Mouse (Mus musculus) limb, embryonic 14.5 days (tissue): Measurements from ENCODE around the gene 4930470P17Rik. TPM values are rescaled to one million over a fixed set of nuclear protein-coding genes. Genes with fewer than 3 reads are reported as not detected.

Experiments used
- ATAC-seq: fragments of 200-750 bp; cut with Nextera tagmentation; 2 replicates; pipeline ENCODE4 v1.8.0; 2017; ENCODE audit warnings: low read depth, moderate number of reproducible peaks, moderate TSS enrichment; ENCODE audit not compliant: low FRiP score
- DNase-seq: peaks from one replicate; pipeline ENCODE4 v3.0.0-alpha.2; 2015; ENCODE audit warnings: low spot score
- H3K27ac ChIP-seq: fragments of 300-500 bp; sonication (generic); replicated peaks from 2 replicates; pipeline ENCODE4 v1.5.1; 2014; ENCODE audit warnings: low read depth, mild to moderate bottlenecking, low read length, moderate library complexity, mixed read lengths
- H3K27me3 ChIP-seq: fragments of 300-500 bp; sonication (generic); 2 replicates; pipeline ENCODE4 v1.6.1; 2014; ENCODE audit warnings: low read length, mixed read lengths; ENCODE audit not compliant: control insufficient read depth, insufficient read depth
- H3K36me3 ChIP-seq: fragments of 300-500 bp; sonication (generic); 2 replicates; pipeline ENCODE4 v1.6.1; 2014; ENCODE audit warnings: mild to moderate bottlenecking, low read length, moderate library complexity, mixed read lengths; ENCODE audit not compliant: control insufficient read depth, insufficient read depth
- H3K4me1 ChIP-seq: fragments of 300-500 bp; sonication (generic); 2 replicates; pipeline ENCODE4 v1.6.1; 2014; ENCODE audit warnings: antibody characterized with exemption, low read length, mixed read lengths; ENCODE audit not compliant: control insufficient read depth, insufficient read depth
- H3K4me2 ChIP-seq: fragments of 300-500 bp; sonication (generic); replicated peaks from 2 replicates; pipeline ENCODE4 v1.6.1; 2014; ENCODE audit warnings: low read depth, mild to moderate bottlenecking, low read length, moderate library complexity; ENCODE audit not compliant: severe bottlenecking
- H3K4me3 ChIP-seq: fragments of 300-500 bp; sonication (generic); replicated peaks from 2 replicates; pipeline ENCODE4 v1.5.1; 2014; ENCODE audit warnings: low read length
- H3K9ac ChIP-seq: fragments of 300-500 bp; sonication (generic); 2 replicates; pipeline ENCODE4 v1.6.1; 2014; ENCODE audit warnings: mild to moderate bottlenecking, low read depth, low read length, moderate library complexity; ENCODE audit not compliant: severe bottlenecking
- H3K9me3 ChIP-seq: fragments of 300-500 bp; sonication (generic); 2 replicates; pipeline ENCODE4 v1.6.1; 2016; ENCODE audit warnings: low read length; ENCODE audit not compliant: control insufficient read depth
- POLR2A ChIP-seq: fragments of 200-500 bp; IDR thresholded peaks from 2 replicates; pipeline ENCODE4 v1.8.0; 2012; ENCODE audit warnings: inconsistent platforms, mild to moderate bottlenecking, moderate library complexity, borderline replicate concordance; ENCODE audit not compliant: insufficient read depth, insufficient read length; ENCODE audit errors: extremely low read depth
- WGBS: fragments of 180-500 bp; shearing (Covaris S2); extraction: QIAGEN DNeasy Blood & Tissue Kit; methylation state at CpG from one replicate; pipeline ENCODE4 v1.1.7; 2014; 5-methylcytosine and 5-hydroxymethylcytosine counted together
- polyA plus RNA-seq, 2 experiments: library from polyadenylated mRNA; depleted of rRNA in 1 of 2; stranded (reverse) in 1 of 2; unstranded in 1 of 2; fragments of >200 nt; fragmentation: Nextera tagmentation in 1 of 2; extraction: Ambion mirVana in 1 of 2; gene quantifications; 2 replicates each; pipeline versions ENCODE4 v1.2.1 to v1.2.3; 2012 to 2014

The 4930470P17Rik gene
- polyA plus RNA-seq, 2 experiments: not detected

GRCm38 (mm10) chr2:170596726-170597125, 5.1 kb downstream of the 4930470P17Rik start:
- ATAC-seq: no peak
- no peaks in the 10 kb centered on the region for H3K27me3 ChIP-seq
- H3K27ac ChIP-seq: no peak overlapping the region
- no peak overlapping the region for H3K4me3 ChIP-seq
- WGBS: 0% methylated on average over 1 of the region's 1 CpGs
- no peak for TF ChIP-seq POLR2A
- peak; percentile 47 for DNase-seq
- no peak overlapping the region for H3K9ac ChIP-seq
- no peaks in the 10 kb centered on the region for H3K36me3 ChIP-seq
- H3K9me3 ChIP-seq: no peaks in the 10 kb centered on the region
- H3K4me1 ChIP-seq: peaks cover 7% of the 10 kb centered on the region; the same call in 1 of the 2 replicates
- H3K4me2 ChIP-seq: no peak overlapping the region

GRCm38 (mm10) chr2:170592161-170592560, 9.7 kb downstream of the 4930470P17Rik start:
- no peak for ATAC-seq

GRCm38 (mm10) chr2:170588369-170588900, 13.4 kb downstream of the 4930470P17Rik start:
- WGBS: 66% methylated on average over 9 of the region's 9 CpGs

More at GRCm38 (mm10) chr2:170592161-170592560, 9.7 kb downstream of the 4930470P17Rik start:
- no peak for DNase-seq
- Histone ChIP-seq H3K4me3 (no peak overlapping the region), H3K27ac (no peak overlapping the region), H3K9ac (no peak overlapping the region), H3K36me3 (no peaks in the 10 kb centered on the region), H3K9me3 (no peaks in the 10 kb centered on the region), H3K4me1 (no peaks in the 10 kb centered on the region), H3K4me2 (no peak overlapping the region), H3K27me3 (no peaks in the 10 kb centered on the region)
- no peak for TF ChIP-seq POLR2A
- WGBS: 54% methylated on average over 6 of the region's 6 CpGs

GRCm38 (mm10) chr2:170584678-170585077, 17.1 kb downstream of the 4930470P17Rik start:
- Histone ChIP-seq H3K36me3 (no peaks in the 10 kb centered on the region), H3K27me3 (no peaks in the 10 kb centered on the region), H3K4me3 (no peak overlapping the region), H3K4me1 (peaks cover 3% of the 10 kb centered on the region; the same call in 1 of the 2 replicates), H3K4me2 (no peak overlapping the region), H3K9me3 (no peaks in the 10 kb centered on the region), H3K9ac (no peak overlapping the region), H3K27ac (no peak overlapping the region)
- TF ChIP-seq POLR2A: no peak
- 95% methylated on average over 13 of the region's 13 CpGs for whole genome bisulfite sequencing
- ATAC-seq: no peak
- no peak for DNase-seq

More at GRCm38 (mm10) chr2:170588369-170588900, 13.4 kb downstream of the 4930470P17Rik start:
- no peak overlapping the region for H3K9ac ChIP-seq
- H3K4me1 ChIP-seq: peaks cover 3% of the 10 kb centered on the region; the same call in 1 of the 2 replicates
- no peak overlapping the region for H3K4me3 ChIP-seq
- no peak overlapping the region for H3K27ac ChIP-seq
- no peaks in the 10 kb centered on the region for H3K27me3 ChIP-seq
- peak; percentile 40 for DNase-seq
- ATAC-seq: no peak
- no peak overlapping the region for H3K4me2 ChIP-seq
- H3K9me3 ChIP-seq: no peaks in the 10 kb centered on the region
- TF ChIP-seq POLR2A: no peak
- H3K36me3 ChIP-seq: no peaks in the 10 kb centered on the region

- Histone ChIP-seq H3K4me2 (no peak overlapping the region), H3K9ac (no peak overlapping the region), H3K9me3 (no peaks in the 10 kb centered on the region), H3K27ac (no peak overlapping the region), H3K36me3 (no peaks in the 10 kb centered on the region), H3K4me1 (no peaks in the 10 kb centered on the region), H3K4me3 (no peak overlapping the region), H3K27me3 (no peaks in the 10 kb centered on the region)
- no peak for TF ChIP-seq POLR2A
- DNase-seq (peak; percentile 59), ATAC-seq (no peak)
- WGBS: 77% methylated on average over 10 of the region's 10 CpGs
Measured at GRCm38 (mm10) chr2:170579551-170579950, 22.3 kb downstream of the 4930470P17Rik start.
